Mouse (Mus musculus): ENCODE measurements at regions not wholly inside any gene's neighbourhood (a gene's known extent, or its start where the extent isn't known, plus 50 kb on each side); places are given as distances from the start of the nearest gene placed in this dataset.

DNA sequence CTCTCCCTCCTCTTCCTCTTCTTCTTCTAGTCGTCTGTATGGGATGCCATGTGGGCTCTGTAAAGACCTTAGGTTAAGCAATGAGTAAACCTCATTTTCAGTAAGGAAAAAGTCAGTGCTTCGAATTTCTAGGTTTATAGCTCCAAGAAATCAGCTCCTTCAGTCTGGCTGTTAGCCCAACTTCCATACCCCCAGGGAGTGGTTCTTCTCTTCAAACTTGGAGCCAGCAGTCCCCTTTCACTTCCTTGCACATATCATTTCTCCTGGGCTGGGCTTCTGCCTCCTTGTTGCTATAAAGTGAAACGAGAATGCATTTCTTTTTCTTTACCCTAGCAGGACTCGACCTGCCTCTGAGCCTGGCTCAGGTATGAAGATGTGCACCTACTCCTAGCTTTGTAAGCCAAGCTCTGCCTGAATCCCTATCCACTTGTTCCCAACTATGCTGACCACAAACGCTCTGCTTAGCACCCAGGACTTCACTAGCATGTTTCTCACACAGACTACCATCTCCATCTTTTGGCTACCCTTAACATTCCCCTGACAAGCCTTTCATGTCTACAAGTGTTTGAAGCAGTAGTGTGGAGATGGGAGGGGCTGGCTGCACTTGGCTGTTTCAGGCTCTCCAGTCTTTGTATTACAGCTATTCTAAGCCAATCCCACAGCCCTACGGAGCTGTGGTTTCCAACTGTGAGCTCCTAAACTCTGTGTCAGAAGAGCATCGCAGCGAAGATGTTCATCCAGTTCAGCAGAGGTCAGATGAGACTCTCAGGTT, 243.8 kb upstream of the Tprg start:
- no peak for DNase-seq

DNA sequence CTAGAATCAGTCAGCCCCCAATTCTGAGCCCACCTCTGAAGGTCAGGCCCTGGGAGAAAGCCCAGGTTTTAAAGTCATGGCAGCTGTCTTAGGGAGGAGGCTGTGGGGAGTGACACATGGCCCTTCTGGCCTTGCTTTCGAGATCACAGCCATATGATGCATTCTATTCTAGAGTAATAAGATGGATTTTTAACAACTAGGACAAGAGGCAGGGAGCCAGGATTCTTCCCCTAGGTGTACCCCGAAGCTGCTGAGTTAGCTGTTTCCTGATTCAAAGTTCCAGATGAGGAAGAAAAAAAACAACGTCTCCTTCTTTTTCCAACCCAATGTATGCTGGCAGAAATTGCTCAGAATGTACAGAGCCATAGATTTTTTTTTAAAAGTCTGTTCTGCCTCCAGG, 242.0 kb upstream of the Tprg start:
- no peak for DNase-seq

DNA sequence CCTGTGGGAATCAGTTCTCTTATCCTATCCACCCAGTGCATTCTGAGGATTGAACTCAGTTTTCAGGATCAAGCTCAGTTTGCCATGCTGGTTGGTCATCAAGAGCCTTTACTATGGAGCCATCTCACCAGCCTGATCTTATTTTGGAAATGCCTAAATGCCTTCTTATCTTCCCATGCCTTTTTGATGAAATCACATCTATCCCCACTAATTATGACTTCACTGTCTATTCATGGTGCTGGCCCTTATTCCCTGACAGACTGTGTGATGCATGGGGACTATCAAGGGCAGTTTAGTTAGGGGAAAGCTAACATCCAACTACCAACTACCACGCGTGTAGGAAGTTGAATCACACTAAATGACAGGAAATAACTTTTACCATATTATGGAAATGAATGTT, 238.9 kb upstream of the Tprg start:
- DNase-seq: no peak

DNA sequence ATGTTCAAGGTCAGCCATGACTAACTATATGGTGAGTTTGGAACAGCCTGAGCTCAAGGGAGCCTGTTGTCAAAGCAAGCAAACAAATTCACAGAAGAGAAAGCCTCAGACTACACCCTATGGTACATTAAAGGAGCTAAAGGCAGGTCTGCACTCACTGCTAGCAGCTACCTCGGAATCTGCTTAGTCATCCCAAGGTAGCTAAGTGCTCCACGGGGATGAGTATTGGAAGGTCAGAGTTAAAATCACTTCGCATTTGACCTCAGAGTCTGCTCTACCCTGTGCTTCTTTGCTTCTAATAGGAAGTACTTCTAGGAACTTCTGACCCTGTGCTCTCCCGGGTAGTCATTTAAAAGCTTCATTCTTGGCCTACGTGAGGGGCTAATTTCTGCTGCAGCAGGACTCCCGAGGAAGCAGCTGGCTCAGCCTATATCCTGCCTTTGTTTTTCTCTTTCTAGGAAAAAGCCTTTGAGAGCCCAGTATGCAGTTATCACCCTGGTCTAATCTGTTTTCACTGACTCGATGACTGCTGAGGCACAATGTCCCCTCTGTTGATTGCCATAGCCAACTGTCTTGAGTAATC, 236.6 kb upstream of the Tprg start:
- no peak for DNase-seq

DNA sequence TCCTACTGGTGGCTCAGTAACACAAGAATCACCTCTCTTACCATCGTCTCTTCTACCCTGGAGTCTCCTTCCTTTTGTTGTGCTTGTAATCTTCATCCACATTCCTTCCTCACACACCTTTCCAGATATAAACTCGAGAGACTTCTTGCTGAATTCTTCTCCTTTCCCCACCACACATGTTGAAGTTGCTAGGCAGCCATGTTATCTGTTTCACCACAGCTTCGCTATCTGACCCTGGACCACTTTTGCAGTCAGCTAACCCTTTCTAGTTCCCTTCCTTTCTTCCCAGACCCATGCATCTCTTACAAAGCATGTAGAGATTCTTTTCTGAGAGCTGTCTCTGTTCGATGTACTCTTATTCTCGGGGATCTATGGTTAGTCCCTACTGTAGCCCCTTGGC, 235.6 kb upstream of the Tprg start:
- no peak for DNase-seq

DNA sequence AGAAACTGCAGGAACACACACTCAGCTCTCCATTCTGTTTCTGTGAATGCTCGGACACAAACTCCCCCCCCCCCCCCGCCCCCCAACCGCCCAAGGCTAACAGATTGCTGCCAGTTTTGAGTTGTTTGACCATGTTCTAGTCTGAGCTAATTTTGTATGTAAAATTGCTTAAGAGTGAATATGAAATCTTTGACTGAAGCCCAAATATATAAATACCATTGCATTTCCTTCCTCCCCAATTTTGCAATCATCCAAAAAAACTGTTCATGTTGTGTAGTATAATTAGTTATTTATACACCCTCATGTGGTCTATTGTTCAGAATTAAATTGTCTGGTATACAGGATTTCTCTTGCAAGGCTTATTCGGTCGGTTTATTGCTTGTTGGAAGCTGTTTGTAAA, 234.2 kb upstream of the Tprg start:
- no peak for DNase-seq

DNA sequence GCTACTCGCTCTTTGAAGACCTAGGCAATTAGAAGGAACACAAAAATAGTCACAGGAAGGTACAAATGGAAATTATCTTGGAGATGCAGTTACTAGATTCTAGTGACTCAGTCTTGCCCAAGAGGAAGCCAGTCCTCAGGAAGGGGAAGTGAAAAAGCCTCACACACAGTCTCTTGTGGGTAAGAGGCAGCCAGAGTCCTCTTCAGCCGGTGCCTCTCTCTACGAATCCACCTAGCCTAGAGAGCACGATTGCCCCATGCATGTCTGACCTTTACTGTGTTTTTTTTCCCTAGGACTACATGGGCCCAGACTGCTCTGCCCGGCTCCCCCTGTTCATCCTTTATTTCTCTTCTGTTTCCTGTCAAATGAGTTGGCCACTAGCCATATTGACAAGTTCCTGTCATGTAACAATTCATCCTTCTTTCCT, 233.7 kb upstream of the Tprg start:
- DNase-seq: no peak

DNA sequence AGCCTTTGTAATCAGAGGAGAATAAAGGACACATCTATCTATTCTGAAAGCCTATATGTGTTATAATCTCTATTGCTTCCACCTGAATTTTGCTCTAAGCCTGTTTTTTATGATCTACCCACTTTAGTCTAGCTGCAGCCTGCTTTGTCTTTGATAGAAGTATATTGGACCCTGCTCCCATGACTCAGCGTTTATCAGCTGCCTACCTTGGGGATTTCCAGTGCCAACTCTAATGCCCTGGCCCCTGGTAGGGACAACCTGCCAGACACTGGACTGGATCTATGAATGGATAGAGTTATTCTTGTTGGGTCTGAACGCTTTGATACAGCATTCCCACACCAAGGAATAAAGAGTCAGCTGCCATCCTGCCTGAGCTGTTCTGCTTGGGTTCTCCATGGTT, 232.3 kb upstream of the Tprg start:
- no peak for DNase-seq

DNA sequence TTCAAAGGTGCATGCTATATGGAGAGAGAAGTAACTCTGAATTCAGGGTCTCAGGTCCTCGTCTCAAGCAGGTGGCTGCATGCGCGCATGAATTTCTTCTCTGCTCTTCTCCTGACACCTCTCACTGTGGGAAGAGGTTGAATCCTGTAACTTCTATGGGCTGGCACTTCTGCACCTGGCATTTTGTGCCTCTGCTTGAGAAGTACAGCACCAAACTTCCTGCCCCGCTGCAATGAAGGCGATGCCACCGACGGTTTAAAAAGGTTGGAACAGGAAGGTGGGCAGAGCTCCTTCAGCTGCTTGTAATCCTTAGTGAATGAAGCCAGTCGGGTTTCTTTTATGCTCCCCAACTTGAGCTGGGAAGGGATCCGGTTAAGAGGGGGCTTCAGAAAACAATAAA, 231.2 kb upstream of the Tprg start:
- no peak for DNase-seq

DNA sequence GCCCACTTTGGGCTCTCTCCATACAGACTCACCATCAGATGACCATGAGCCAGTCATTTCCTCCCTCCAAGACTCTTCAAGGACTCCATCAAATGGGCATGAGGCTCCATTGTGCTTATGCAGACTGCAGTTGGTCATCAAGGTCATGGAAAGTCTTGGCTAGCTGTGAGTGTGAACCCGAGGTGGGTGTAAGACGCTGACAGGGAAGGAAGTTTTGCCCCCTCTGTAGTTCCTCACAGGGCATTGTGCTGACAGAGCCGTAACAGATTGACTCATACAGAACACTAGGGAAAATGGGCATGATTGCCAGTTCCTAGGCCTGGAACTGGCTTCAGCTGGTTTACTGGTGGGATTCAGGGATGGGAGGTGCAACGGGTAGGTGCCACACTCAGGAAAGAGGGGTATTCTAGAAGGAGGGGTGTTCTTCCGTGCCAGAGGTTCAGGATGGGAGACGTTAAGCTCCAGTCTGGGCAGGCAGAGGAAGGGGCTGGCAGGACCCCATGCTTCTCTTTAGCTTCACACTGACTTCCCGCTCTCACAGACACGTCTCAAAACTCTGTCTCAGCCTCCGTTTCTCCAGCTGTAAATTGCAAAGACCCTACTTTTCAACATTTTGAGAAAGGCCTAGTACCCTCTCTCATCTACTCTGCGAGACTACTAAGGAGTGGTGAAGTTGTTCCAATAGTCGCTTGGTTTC, 228.4 kb upstream of the Tprg start:
- DNase-seq: no peak

DNA sequence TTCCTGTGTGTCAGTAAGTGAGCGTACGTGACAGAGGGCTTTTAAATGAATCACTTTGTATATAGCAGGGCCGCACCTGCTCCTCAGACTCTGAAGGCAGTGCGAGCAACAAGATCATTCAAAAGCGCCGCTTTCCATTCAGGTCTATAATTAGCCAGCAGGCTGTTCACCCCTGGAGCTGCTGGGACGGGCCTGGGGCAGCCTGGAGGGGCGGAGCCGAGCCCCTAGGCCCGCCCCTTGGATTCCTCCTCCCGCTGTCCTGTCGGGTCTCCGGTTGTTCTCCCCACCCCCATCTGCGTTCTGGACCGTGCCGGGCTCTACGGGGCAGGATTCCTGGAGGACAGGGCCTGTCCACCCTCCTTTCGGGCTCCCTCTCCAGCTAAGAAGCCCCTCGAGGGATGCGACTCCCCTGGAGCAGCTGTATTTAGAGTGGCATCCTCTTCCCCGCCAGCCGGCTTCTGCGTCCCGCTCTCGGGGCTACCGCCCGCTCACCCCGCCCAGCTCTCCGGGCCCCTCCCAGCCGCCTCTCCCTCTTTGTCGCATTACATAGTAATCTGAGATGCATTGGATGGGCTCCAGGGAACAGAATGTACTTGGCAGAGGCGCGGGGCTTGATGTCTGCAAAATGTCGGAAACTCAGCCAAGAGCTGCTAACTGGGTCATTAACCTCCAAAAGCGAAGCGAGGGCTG, 227.7 kb upstream of the Tprg start:
- DNase-seq: peak; percentile 99

DNA sequence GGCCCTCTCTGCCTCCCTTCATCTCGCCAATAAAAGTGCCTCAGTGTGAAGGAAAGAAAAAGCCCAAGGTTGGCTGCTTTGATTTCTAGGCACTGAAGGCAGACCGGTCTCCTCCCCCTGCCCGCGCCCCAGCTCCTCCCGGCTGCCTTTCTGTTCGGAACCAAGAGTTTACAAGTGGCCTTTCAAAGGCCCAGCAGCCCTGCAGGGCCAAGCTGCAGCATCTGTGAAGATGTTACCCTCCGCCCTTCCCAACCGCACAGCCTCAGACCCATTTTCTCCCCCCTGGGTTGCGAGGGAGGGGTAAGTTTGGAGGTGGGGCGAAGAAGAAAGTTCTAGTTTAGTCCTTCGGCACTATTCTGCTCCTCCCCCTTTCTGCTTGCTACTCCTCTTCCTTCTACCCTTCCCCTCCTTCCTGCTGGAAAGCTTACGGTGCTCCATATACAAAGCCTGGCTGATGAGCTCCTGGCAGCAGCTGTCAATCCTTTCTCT, 227.1 kb upstream of the Tprg start:
- no peak for DNase-seq

DNA sequence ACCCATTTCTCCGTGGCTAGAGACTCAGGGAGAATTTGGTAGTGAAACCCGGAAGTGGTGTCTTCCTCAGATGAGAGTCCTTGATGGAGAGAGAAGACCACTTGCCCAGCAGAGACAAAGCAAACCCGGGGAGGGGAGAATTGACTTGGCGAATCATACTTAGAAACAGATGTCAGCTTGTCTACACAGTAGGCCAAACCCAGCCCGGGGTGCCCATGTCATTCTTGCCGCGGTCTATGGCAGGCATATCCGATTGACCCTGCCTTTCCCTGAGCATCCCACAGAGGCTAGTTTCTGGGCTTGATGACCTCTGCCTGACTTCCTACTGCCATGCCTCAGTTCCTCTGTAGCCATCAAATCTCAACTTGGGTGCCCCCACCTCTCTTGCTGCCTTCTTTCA, 226.4 kb upstream of the Tprg start:
- DNase-seq: no peak

DNA sequence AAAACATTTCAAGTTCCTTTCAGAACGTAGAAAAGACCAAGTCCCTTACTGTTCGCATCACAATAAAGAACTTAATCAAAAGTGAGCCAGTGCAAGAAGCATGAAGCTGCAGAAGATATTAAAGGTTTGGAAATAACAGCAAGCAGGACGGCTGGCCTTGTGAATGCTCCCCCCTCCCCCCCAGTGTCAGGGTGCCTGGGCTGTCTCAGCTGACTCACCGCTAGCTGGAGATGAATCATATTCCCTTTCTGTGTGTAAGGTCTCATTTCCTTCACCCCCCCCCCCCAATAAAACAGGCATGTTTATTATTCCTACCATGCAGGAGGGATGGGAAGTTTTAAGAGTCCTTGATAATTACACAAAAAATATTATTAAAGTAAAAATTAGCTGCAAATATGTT, 225.0 kb upstream of the Tprg start:
- no peak for DNase-seq

DNA sequence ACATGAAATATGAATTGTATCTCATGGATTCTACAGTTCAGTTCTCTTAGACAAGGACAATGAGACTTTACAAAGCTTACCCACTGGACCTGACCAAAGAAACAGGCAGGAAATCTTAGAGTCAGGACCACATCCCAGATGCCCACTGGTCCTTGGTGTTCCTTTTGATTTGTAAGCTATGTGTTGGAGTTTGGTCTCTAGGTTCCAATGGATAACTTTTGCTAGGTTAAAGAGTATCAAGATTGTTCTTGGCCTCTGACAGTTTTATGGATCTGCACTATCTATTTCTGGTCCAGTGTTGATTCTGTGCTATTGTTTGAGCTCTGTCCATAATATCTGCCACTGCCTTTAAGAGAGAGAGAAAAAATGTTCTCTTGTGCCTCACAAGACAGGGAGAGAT, 222.6 kb upstream of the Tprg start:
- no peak for DNase-seq

DNA sequence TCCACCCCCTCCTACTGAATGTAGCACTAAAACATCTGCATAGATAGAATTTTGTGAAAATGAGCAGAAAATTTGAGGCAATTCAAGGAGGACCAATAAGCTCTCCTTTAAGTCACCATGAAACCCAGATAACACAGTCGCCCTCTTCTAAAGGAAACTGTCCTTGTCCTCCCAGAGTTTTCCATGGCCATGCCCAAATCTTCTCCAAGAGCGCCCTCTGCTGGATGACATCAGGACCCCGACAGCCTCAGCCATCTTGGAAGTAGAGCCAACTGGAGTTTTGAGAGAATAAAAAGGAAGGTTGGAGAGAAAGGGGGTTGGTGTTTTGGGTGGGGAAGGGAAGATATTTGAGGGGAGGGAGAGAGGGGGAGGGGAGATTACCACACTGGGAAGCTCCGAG, 222.1 kb upstream of the Tprg start:
- DNase-seq: peak; percentile 88

DNA sequence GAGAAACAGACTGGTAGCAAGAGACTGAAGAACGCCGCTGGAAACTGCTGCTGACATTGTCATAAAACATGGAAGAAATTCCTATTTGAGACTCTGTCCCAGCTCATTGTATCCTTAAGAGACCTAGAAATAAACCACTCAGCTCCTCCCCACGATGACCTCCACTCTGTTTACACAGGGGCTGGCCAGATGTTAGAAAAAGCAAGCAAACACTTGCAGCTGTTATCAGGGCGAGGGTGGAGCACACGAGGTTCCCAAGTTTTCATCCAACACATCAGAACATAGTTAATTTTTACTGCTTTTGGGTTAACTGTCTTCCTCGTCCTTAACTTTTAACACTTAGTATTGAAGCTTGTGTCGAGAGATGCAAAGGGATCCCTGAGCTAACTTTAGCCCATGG, 219.8 kb upstream of the Tprg start:
- peak; percentile 35 for DNase-seq

DNA sequence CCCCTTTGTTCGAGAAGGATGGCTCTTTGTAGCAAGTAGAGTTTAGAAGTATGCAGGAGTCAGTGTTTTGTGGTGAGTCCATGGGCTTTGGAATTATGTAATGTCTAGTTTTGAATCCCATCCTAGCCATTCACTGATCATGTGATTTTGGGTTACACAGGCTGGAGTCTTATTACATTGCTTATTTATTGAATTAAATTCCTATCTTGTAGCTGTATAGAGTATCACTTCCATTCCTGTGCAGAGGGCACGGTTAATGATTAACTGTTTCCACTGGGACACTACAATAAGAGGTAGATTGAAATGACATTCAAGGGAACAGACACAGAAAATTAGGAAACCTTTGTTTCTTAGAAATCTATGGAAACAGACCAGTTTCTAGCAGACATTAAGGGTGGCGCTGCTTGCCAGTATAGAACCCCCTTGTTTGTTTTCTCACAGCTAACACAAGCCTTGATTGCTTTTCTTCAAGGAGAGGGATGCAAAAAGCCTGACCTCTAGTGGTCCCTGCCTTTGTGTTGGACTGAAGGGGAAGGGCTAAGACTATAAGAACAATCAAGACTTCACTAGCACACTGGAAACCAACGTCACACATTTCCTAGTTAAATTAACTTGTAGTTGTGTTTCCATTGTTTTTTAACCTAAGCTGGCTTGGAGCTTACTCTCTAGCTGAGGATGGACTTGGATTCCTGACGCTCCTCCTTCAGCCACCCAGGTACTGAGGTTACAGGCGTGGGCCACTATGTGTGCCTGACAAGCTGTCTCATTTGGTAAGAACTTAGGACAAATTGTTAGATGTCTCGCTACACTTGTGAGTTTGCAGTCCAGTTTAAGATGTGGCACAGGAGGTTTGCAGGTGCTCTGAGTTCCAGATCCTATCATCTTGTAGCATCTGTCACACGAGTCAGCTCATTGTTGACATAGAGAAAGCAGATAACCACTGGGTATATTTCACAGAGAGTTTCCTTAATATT, 219.1 kb upstream of the Tprg start:
- DNase-seq: peak; percentile 38

DNA sequence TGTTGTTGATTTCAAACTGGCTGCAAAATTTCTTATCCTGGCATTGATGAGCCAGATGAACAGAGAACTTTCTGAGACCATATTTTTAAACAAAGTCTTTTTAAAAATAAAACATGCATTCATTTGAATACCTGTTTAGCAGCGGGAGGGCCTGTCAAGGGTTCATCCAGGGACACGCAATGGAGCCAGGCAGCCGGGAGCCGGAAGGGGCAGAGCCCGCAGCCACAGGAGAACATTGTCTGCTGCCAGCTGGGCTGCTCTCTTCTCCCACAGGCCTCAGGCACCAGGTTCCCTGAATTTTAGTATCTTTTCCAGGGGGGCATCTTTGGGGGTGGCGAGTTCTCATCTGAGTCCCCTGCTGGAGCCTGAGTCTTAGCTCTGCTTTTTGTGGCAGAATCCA, 205.8 kb upstream of the Tprg start:
- no peak for DNase-seq

DNA sequence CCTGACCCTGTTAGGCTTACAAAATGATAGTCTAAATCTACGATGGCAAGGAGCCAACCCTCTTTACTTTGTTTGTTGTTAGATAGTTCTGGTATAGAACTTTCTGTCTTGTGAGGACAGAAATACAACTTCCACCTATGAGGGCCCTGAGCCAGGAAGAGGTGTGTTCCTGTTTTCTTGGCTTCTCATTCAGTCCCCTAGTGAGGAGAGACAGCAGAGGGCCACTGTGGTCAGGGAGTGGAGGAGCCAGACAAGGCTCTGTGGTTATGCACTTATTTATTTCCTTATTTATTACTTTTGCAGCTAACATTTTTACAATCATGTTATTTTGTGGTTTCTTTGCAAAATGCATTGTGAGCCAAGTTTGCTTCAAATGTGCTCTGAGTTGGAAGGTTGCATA, 202.9 kb upstream of the Tprg start:
- DNase-seq: no peak

DNA sequence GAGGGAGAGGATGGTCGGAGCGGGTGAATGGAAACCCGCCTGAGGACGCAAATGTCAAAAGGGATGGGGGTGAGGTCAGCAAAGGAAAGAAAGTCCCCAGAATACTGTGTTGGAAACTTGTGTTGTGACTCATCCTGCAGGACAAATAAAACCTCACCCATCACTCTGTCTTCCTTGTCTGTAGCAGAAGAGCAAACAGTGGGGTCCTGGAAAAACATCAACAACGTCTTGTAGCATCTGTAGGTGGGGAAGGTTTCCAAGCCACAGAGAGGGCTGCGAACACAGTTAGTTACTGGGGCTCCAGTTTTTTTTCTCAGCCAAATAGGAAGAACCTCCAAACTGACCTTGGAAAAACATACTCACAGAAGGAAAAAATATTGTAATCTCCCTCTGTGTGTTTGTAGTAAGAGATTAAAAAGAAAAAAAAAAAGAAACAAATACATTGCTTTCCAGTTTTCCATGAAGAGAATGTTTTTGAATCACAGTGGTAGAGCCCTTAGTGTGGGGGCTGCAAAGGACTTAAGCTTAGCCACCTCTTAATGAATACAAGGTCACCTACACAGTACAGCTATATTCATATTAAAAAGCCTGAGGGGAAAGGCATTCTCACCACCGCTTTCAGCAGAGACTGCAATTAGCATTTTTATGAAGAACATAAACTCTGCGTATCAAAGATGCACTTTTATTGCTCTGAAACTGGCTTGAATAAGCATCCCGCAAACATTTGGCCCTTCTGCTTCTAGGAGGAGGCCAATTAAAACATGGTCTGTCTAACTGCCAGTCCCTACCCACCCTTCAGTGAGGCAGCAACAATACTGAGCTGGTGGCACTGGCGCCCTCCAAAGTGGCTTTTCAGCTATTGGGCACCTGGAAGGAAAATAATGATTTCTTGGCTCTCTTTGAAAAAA, 198.6 kb upstream of the Tprg start:
- DNase-seq: no peak
